Mouse (Mus musculus) ES-E14 (cell line): ENCODE data around the gene Itgb6. TPM values are rescaled to one million over a fixed set of nuclear protein-coding genes. Genes with fewer than 3 reads are reported as not detected.
A peak's percentile ranks its signal among the peaks of the same experiment; 100 is the strongest.

ENCODE experiments used
- DNase-seq: peaks from one replicate; pipeline ENCODE4 v3.0.0-alpha.2; 2013; ENCODE audit warnings: low read depth, low spot score
- H3K27ac ChIP-seq: 2 replicates; pipeline ENCODE4 v1.5.1; 2012; ENCODE audit warnings: low read depth, mild to moderate bottlenecking, low read length, moderate library complexity, mixed read lengths; ENCODE audit not compliant: poor library complexity, insufficient read depth, severe bottlenecking
- H3K36me3 ChIP-seq: 2 replicates; pipeline ENCODE4 v1.6.1; 2012; ENCODE audit warnings: mild to moderate bottlenecking, low read length, moderate library complexity, mixed read lengths; ENCODE audit not compliant: control insufficient read depth, poor library complexity, insufficient read depth, severe bottlenecking
- H3K4me1 ChIP-seq, 2 experiments: fragments of 150-350 bp in 1 of 2; sonication (generic) in 1 of 2; 2 replicates each; pipeline ENCODE4 v1.6.1; 2012; ENCODE audit warnings: low read length in 2 of 2, mild to moderate bottlenecking in 1 of 2, mixed read lengths in 1 of 2; ENCODE audit not compliant: control insufficient read depth in 2 of 2, insufficient read depth in 2 of 2, poor library complexity in 1 of 2
- H3K4me3 ChIP-seq, 2 experiments: fragments of 150-350 bp in 1 of 2; sonication (generic) in 1 of 2; 2 replicates each; pipeline ENCODE4 v1.5.1; 2012; ENCODE audit warnings: low read length in 2 of 2, low read depth in 1 of 2, mild to moderate bottlenecking in 1 of 2, mixed read lengths in 1 of 2; ENCODE audit not compliant: insufficient read depth in 1 of 2, poor library complexity in 1 of 2, severe bottlenecking in 1 of 2
- H3K9ac ChIP-seq: 2 replicates; pipeline ENCODE4 v1.6.1; 2012; ENCODE audit warnings: low read depth, mild to moderate bottlenecking, low read length, mixed read lengths; ENCODE audit not compliant: poor library complexity, insufficient read depth, severe bottlenecking
- H3K9me3 ChIP-seq: fragments of 150-350 bp; sonication (generic); 2 replicates; pipeline ENCODE4 v1.6.1; 2012; ENCODE audit warnings: low read depth, mild to moderate bottlenecking, low read length; ENCODE audit not compliant: control insufficient read depth, insufficient read depth
- CHD2 ChIP-seq: IDR thresholded peaks from 2 replicates; pipeline ENCODE4 v1.6.1; 2014; ENCODE audit warnings: mild to moderate bottlenecking, low read depth, low read length, inconsistent platforms
- HCFC1 ChIP-seq: IDR thresholded peaks from 2 replicates; pipeline ENCODE4 v1.6.1; 2012; ENCODE audit warnings: low read length, inconsistent platforms, borderline replicate concordance; ENCODE audit not compliant: insufficient read depth
- MAFK ChIP-seq: IDR thresholded peaks from 2 replicates; pipeline ENCODE4 v1.6.1; 2014; ENCODE audit warnings: mild to moderate bottlenecking, low read depth, low read length, inconsistent platforms; ENCODE audit not compliant: insufficient read depth
- ZC3H11A ChIP-seq: IDR thresholded peaks from 2 replicates; pipeline ENCODE4 v1.6.1; 2012; ENCODE audit warnings: low read depth, mild to moderate bottlenecking, inconsistent platforms, low read length, borderline replicate concordance
- ZNF384 ChIP-seq: IDR thresholded peaks from 2 replicates; pipeline ENCODE4 v1.6.1; 2012; ENCODE audit warnings: low read depth, low read length, inconsistent platforms
- in situ Hi-C, 2 experiments: fragments of 600-800 bp; cut with MboI; formaldehyde crosslinking; loops; one replicate each; pipeline ENCODE4 v1.15.1; 2025; ENCODE audit warnings: low sequenced_read_pairs in 2 of 2, inconsistent platforms in 1 of 2; ENCODE audit not compliant: unreplicated experiment in 2 of 2
- total RNA-seq: library from RNA; depleted of rRNA; stranded (reverse); fragments of 300-350 nt; gene quantifications from 2 replicates; pipeline ENCODE4 v1.2.3, GENCODE M21; 2012

Itgb6 gene
- total RNA-seq, 1 experiment: 0.04 TPM

DNA sequence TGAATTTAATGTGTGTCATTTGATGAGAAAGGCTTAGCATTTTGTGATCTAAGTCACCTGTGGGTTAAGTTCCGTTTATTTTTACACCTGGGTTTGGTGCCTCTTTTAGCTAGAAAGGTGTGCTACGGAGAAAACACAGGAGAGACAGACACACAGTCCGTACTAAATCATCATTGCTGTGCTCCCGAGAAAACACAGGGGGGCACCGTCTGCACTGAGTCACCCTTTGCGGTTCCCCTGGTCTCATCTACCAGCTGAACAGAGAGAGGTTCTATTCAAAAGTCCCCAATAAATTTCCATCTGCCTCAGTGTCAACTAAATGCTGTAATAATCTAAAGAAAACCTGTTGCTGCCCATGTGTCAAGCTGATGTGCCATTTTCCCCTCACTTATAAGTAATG is 8.5 kb upstream of the Itgb6 start:
- no peaks in the 10 kb centered on the region for H3K9me3 ChIP-seq
- DNase-seq: no peak

DNA sequence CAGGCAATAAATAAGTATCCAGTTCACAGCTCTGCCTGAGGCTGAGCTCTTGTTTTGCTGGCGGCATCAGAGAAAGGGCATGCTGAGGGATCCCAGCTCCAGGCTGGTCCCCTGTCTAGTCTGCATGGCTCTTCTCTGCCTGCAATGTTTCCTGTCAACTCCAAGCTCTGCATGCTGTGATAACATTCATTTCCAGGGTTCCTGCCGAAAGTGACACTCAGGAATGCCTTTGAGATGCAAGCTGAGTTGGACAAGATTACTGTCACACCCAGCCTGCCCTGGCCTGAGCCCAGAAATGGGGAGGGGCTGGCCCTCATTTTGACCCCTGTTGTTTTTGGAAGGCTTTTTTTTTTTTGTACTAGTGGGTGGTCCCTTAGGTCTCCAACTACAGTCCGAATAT is 7.6 kb upstream of the Itgb6 start:
- H3K4me3 ChIP-seq: no peak overlapping the region
- TF ChIP-seq HCFC1 (no peak), ZNF384 (peak; percentile 93)
- peak; percentile 48 for DNase-seq
- H3K9me3 ChIP-seq: no peaks in the 10 kb centered on the region
- peaks cover 0 to 2% of the 10 kb centered on the region in 2 experiments; a peak in 2 of 4 replicates for H3K4me1 ChIP-seq
- H3K27ac ChIP-seq: no peak overlapping the region
- in situ Hi-C loops: loop anchor here in 1 of 2 experiments (25.0 kb wide), 1 partner anchor 732 kb away; no protein-coding TSS in a partner anchor
- no peak overlapping the region for H3K9ac ChIP-seq
- H3K36me3 ChIP-seq: no peaks in the 10 kb centered on the region

More for the DNA sequence above, 8.5 kb upstream of the Itgb6 start:
- H3K4me1 ChIP-seq: peaks cover 0 to 2% of the 10 kb centered on the region in 2 experiments; a peak in 2 of 4 replicates
- in situ Hi-C loops: loop anchor here in 1 of 2 experiments (25.0 kb wide), 1 partner anchor 731 kb away; no protein-coding TSS in a partner anchor
- no peak overlapping the region for H3K27ac ChIP-seq
- H3K9ac ChIP-seq: no peak overlapping the region
- no peaks in the 10 kb centered on the region for H3K36me3 ChIP-seq
- TF ChIP-seq ZC3H11A (peak; percentile 35; the same call in 1 of the 2 replicates), ZNF384 (no peak), HCFC1 (no peak), CHD2 (no peak)
- no peak overlapping the region for H3K4me3 ChIP-seq

DNA sequence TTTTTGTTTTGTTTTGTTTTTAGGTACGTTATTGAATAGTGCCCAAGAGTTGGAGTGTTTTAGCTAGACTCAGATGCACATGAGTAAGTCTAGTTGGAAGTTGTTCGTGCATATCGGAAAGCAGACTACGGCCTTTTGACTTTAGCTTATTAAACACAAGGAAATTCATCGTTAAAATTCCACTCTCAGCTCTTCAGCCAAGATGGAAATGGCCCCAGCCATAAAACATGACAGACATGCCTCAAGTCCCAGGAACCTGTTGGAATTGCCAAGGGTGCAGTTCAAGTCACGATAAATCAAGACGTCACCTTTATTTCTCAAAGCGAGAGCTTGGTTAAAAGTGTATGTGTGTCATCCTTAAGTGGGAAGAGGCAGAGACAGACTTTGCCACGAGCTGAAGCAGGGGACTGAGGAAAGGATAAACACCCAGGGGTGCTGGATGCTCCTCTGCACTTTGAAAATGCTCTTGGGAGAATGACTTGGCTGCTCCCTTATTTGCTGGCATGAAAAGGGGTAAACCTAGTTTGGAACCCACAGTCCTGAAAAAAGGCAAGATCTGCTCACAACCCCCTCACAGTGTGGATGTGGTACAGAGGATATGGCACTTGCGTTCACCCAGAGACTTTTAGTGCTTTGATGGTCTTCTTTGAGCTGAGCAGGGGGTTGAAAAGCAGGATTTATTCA is 6.6 kb upstream of the Itgb6 start:
- H3K9ac ChIP-seq: no peak overlapping the region
- no peaks in the 10 kb centered on the region for H3K36me3 ChIP-seq
- no peak for DNase-seq
- in situ Hi-C loops: loop anchor here in 1 of 2 experiments (25.0 kb wide), 1 partner anchor 733 kb away; no protein-coding TSS in a partner anchor
- peaks cover 0 to 2% of the 10 kb centered on the region in 2 experiments; a peak in 2 of 4 replicates for H3K4me1 ChIP-seq
- no peak overlapping the region for H3K4me3 ChIP-seq
- H3K27ac ChIP-seq: no peak overlapping the region
- TF ChIP-seq ZC3H11A (no peak), ZNF384 (no peak), HCFC1 (no peak), MAFK (no peak), CHD2 (no peak)
- H3K9me3 ChIP-seq: no peaks in the 10 kb centered on the region

DNA sequence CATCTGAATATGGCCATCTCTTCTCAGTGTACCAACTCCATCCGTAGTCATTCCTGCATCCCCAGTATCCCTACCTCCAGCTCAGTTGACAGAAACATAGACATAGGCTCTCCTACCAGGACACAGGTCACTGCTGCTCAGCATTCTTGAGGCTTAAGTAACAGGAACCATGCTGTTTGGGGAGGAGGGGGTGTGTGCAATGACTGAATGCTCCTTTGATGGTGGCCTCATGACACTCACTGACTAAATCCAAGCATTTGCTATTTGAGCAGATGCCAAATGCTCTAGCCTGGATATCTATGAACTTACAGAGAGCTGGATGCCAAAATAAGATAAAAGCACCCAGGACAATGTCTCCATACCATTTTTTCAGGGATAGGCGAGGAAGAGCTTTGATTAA is 2.2 kb upstream of the Itgb6 start:
- TF ChIP-seq HCFC1 (no peak), ZNF384 (no peak), ZC3H11A (no peak), CHD2 (no peak), MAFK (no peak)
- Histone ChIP-seq H3K4me3 (no peak overlapping the region), H3K27ac (no peak overlapping the region), H3K9me3 (no peaks in the 10 kb centered on the region), H3K4me1 (peaks cover 0 to 2% of the 10 kb centered on the region in 2 experiments; a peak in 2 of 4 replicates), H3K36me3 (no peaks in the 10 kb centered on the region), H3K9ac (no peak overlapping the region)
- no peak for DNase-seq
- in situ Hi-C loops: loop anchor here in 1 of 2 experiments (25.0 kb wide), 1 partner anchor 738 kb away; no protein-coding TSS in a partner anchor

DNA sequence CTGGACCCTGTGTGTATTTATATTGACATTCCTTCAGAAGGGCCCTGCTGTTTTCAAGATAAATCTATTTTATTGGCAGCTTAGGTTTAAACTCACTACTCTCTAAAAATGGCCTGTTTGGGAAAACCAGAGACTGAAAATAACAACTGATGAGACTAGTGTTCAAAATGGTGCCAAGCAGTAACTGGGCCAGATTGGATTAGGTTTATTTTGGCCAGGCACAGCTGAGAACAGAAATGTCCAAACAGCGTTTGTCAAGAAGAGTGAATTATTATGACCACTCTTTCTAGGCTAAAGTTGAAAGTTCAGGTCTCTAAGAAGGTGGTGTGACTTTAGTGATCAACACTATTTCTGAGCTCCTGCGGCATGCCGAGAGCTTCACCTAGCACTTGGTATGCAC is 524 bp upstream of the Itgb6 start:
- TF ChIP-seq CHD2: no peak
- no peak for TF ChIP-seq ZNF384
- no peak for TF ChIP-seq HCFC1
- H3K36me3 ChIP-seq: no peaks in the 10 kb centered on the region

More for the DNA sequence above, 524 bp upstream of the Itgb6 start:
- in situ Hi-C loops: no loop called here
- DNase-seq: no peak
- Histone ChIP-seq H3K4me3 (no peak overlapping the region), H3K27ac (no peak overlapping the region), H3K4me1 (no peaks in the 10 kb centered on the region; a peak in 1 of 4 replicates), H3K9ac (no peak overlapping the region), H3K9me3 (no peaks in the 10 kb centered on the region)
